Mouse (Mus musculus) testis, adult 10 weeks (tissue): ENCODE results near the gene Casp4. TPM values are rescaled to one million over a fixed set of nuclear protein-coding genes. Genes with fewer than 3 reads are reported as not detected.

ENCODE experiments used
- polyA plus RNA-seq: library from polyadenylated mRNA; stranded (reverse); fragments of 350-450 nt; fragmentation: Illumina TruSeq; extraction: RNeasy Lipid Tissue Mini Kit (QIAGEN cat#74804); gene quantifications from one replicate; pipeline ENCODE4 v1.2.3, GENCODE M21; 2014; ENCODE audit warnings: low read depth, low replicate concordance

The Casp4 gene
- 0.69 TPM for polyA plus RNA-seq

DNA sequence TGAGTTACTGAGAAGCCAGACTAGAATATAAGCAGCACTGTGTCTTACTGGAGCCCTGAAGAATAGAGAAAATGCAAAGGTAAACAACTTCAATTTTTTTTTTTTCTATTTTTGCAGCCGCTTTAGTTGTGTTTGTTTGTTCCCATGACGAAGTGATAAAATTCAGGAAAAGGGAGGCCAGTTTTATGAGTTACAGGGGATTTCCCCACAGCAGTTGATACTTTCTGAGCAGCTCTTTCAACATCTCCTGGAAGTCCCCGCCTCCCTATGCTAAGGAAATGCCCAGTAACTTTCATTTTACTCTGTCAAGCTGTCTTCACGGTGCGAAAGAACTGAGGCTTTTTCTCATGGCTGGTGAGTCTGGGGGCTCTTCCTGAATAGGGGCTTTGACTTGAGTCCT is at the start of gene Casp4:
Casp4 (plus strand) TSS at position 268 of the 400 bp plus-strand sequence.

DNA sequence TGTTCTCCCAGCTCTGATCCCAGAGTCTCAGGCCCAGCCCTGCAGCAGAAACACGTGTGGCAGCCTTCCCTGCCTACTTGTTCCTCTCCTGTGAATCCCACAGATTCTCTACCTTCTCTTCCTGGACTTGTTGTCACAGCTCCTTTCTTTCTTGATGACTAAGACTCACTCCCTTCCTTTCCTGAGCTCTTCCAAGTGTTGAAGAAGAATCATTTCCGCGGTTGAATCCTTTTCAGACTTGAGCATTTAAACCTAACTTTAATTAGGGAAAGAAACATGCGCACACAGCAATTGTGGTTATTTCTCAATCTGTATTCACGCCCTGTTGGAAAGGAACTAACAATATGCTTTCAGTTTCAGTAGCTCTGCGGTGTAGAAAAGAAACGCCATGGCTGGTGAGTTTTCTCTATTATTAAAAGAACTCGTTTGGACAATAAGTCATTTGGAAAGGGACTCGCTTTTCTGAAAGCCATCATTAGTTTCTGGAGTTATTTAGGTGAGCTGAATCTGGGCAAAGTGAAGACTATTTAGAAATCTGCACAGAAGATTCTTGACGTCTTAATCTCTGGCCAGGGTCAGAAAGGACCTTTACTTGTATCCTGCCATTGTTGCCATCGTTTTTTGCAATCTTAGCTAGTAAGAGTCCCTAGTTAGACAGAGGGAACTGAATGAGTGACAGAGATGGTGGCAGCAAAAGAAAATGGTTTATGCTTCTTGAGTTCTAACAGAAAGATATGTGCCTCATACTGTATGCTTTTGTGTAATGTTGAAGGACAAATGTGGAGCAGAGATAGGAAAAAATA is 10.1 kb upstream of the Casp4 start, which contains the start of gene Casp1:
Casp1 (plus strand) TSS at position 189 of the 803 bp plus-strand sequence.

DNA sequence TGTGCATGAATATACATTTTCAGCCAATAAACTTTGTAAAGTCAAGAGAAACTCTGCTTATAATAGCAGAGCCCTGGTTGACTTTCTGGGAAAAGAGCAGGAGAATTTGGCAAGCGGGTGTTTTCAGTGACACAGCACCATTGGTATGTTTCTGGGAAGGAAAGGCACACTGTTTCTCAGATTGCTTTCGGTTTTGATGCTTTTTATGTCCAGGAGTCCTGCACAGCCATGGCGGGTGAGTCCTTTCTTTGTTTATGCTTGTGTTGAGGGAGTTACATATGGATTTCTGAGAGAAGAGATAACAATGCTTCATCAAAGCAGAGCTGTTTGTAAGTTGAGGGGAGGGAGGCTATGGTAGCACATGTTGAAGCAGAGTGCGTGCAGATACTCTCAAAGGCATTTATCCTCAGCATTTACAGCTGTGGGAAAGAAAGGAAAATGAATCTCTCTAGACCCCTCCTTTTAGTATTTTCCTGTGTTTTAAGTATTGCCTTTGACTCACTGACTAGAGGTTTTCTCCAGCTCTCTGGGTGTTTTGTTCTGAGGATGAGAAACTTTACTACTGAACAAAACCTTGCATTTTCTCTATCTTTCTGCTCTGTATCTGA is 36.8 kb downstream of the Casp4 start, which contains the start of gene Casp12:
Casp12 (plus strand) TSS at position 140 of the 608 bp plus-strand sequence.

Other genes with a start within 250 kb of the Casp4 start
- gene Casp1, start 10.3 kb upstream of the Casp4 start, polyA plus RNA-seq, result 7.2 TPM
- gene Casp12, start 36.6 kb downstream of the Casp4 start, polyA plus RNA-seq, result 1.9 TPM